Mouse (Mus musculus): ENCODE measurements around the gene Mgat4b. TPM values are rescaled to one million over a fixed set of nuclear protein-coding genes. Genes with fewer than 3 reads are reported as not detected.

Gene Mgat4b
- polyA plus RNA-seq, 1 experiment, result 20.8 TPM

DNA sequence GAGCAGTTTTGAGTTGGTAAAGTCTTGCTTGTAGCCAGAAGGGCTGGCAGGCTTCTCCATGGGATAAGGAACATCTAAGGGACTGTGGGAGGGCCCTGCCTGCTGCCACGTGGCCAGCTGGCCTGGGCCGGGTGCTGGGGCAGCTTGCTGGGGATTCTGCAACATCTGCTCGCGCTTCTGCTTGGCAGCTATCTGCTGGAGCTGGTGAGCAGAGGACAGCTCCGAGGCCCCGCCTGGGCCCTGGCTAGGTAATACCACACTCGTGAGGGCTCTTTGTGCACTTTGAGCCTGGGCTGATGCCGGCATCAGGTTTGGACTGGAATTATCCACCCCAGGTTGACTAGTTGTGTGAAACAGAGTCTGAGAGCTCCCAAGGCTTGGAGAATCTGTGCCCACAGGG, 55.2 kb downstream of the Mgat4b start:
- Histone ChIP-seq H3K4me1 (ENCODE audit: control insufficient read depth, insufficient read depth, low read length) (no peaks in the 10 kb centered on the region; the same call in 1 of the 2 replicates), H3K36me3 (ENCODE audit: control insufficient read depth, insufficient read depth, low read length) (peaks cover 2% of the 10 kb centered on the region; the same call in 1 of the 2 replicates), H3K4me3 (ENCODE audit: control insufficient read depth, low read depth, low read length) (no peak overlapping the region), H3K27ac (ENCODE audit: control insufficient read depth, insufficient read depth, low read depth, low read length) (no peak overlapping the region), H3K27me3 (ENCODE audit: control insufficient read depth, insufficient read depth, low read length) (no peaks in the 10 kb centered on the region)
- TF ChIP-seq CTCF (IDR thresholded peaks at IDR 0.05; ENCODE audit: control insufficient read depth, insufficient read depth, insufficient replicate concordance, low read depth, low read length), result no peak
- TF ChIP-seq POLR2A (IDR thresholded peaks at IDR 0.05; ENCODE audit: control insufficient read depth, low read depth, low read length), result no peak

DNA sequence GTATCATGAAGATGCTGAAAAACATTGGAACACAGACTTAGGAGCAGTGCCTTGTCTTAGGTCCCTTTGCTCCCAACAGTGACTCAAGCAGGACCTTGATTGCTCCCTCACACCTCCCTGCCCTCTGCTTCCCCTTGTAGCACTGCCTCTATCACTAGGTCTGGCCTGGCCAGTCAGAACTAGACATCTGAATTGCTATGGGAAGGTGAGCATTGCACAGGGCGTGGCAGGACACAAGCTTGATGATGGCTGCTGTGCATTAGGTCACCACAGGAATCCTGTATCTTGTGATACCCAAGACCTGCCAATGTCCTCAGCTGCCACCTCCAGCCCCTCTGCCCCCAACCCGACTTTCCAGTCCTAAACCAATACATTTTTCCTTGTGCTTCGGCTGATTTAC, 56.3 kb downstream of the Mgat4b start:
- Histone ChIP-seq H3K27ac (ENCODE audit: control insufficient read depth, insufficient read depth, low read depth, low read length) (no peak overlapping the region), H3K36me3 (ENCODE audit: control insufficient read depth, insufficient read depth, low read length) (no peaks in the 10 kb centered on the region; the same call in 1 of the 2 replicates), H3K4me1 (ENCODE audit: control insufficient read depth, insufficient read depth, low read length) (no peaks in the 10 kb centered on the region; the same call in 1 of the 2 replicates), H3K27me3 (ENCODE audit: control insufficient read depth, insufficient read depth, low read length) (no peaks in the 10 kb centered on the region), H3K4me3 (ENCODE audit: control insufficient read depth, low read depth, low read length) (no peak overlapping the region)
- TF ChIP-seq CTCF (IDR thresholded peaks at IDR 0.05; ENCODE audit: control insufficient read depth, insufficient read depth, insufficient replicate concordance, low read depth, low read length), result no peak
- TF ChIP-seq POLR2A (IDR thresholded peaks at IDR 0.05; ENCODE audit: control insufficient read depth, low read depth, low read length), result no peak

DNA sequence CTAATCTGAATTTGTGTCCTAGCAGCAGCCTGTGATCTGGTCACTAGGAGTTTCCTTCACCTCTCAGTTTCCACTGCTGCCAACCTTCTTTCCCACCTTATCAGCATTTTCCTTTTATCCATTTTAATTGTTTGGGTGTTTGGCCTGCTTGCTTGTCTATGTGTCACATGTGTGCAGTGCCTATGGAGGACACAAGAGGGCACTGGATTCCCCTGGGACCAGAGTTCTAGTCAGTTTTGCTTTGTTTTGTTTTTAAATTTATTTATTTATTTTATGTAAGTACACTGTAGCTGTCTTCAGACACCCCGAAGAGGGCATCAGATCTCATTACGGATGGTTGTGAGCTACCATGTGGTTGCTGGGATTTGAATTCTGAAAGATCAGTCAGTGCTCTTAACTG, 58.5 kb downstream of the Mgat4b start:
- TF ChIP-seq POLR2A (IDR thresholded peaks at IDR 0.05; ENCODE audit: control insufficient read depth, low read depth, low read length) (no peak), CTCF (IDR thresholded peaks at IDR 0.05; ENCODE audit: control insufficient read depth, insufficient read depth, insufficient replicate concordance, low read depth, low read length) (no peak)
- H3K27ac ChIP-seq (ENCODE audit: control insufficient read depth, insufficient read depth, low read depth, low read length), result no peak overlapping the region
- no peak overlapping the region for H3K4me3 ChIP-seq (ENCODE audit: control insufficient read depth, low read depth, low read length)
- no peaks in the 10 kb centered on the region for H3K36me3 ChIP-seq (ENCODE audit: control insufficient read depth, insufficient read depth, low read length)
- H3K4me1 ChIP-seq (ENCODE audit: control insufficient read depth, insufficient read depth, low read length), result no peaks in the 10 kb centered on the region; the same call in 1 of the 2 replicates
- H3K27me3 ChIP-seq (ENCODE audit: control insufficient read depth, insufficient read depth, low read length), result no peaks in the 10 kb centered on the region

DNA sequence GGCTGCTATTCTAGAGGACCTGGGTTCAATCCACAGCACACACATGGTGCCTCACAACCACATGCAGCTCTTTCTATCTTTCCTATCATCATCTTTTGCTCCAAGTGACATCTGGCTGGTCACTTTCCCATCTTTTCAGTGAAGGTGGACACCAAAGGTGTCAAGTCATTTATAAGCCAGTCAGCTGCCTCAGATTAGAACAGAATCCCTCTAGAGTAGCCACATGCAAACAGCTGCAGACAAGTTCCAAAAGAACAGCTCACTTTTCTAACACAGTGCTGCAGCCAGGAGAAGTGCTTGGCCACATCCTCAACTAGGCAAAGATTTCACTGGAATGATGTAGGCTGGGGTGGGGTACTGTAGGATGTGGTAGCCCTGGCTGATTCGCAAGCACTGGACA, 59.2 kb downstream of the Mgat4b start:
- H3K27ac ChIP-seq (ENCODE audit: control insufficient read depth, insufficient read depth, low read depth, low read length), result no peak overlapping the region
- no peak for TF ChIP-seq CTCF (IDR thresholded peaks at IDR 0.05; ENCODE audit: control insufficient read depth, insufficient read depth, insufficient replicate concordance, low read depth, low read length)
- TF ChIP-seq POLR2A (IDR thresholded peaks at IDR 0.05; ENCODE audit: control insufficient read depth, low read depth, low read length), result no peak
- H3K4me1 ChIP-seq (ENCODE audit: control insufficient read depth, insufficient read depth, low read length), result no peaks in the 10 kb centered on the region; the same call in 1 of the 2 replicates
- no peaks in the 10 kb centered on the region for H3K36me3 ChIP-seq (ENCODE audit: control insufficient read depth, insufficient read depth, low read length)
- H3K27me3 ChIP-seq (ENCODE audit: control insufficient read depth, insufficient read depth, low read length), result no peaks in the 10 kb centered on the region
- H3K4me3 ChIP-seq (ENCODE audit: control insufficient read depth, low read depth, low read length), result no peak overlapping the region

DNA sequence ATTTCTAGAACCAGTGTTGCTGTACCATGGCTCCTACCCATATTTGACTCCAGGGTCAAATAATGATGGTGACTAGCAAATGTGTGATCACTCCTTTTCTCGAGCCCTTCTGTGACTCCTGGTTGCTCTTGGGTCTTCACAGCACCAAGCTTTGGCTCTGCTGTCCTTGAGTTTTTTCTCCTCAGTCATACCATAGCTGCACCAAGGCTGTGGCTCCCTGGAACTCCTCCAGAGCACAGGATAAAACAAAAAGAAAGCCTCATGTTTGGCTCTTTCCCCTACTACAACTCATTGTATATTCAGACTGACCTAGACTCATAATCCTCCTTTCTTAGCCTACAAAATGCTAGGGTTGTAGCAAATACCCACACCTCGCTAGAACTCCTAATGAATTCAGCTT, 62.1 kb downstream of the Mgat4b start:
- H3K27ac ChIP-seq (ENCODE audit: control insufficient read depth, insufficient read depth, low read depth, low read length), result no peak overlapping the region
- no peak for TF ChIP-seq CTCF (IDR thresholded peaks at IDR 0.05; ENCODE audit: control insufficient read depth, insufficient read depth, insufficient replicate concordance, low read depth, low read length)
- TF ChIP-seq POLR2A (IDR thresholded peaks at IDR 0.05; ENCODE audit: control insufficient read depth, low read depth, low read length), result no peak
- H3K4me1 ChIP-seq (ENCODE audit: control insufficient read depth, insufficient read depth, low read length), result no peaks in the 10 kb centered on the region; the same call in 1 of the 2 replicates
- no peaks in the 10 kb centered on the region for H3K27me3 ChIP-seq (ENCODE audit: control insufficient read depth, insufficient read depth, low read length)
- H3K4me3 ChIP-seq (ENCODE audit: control insufficient read depth, low read depth, low read length), result no peak overlapping the region
- H3K36me3 ChIP-seq (ENCODE audit: control insufficient read depth, insufficient read depth, low read length), result no peaks in the 10 kb centered on the region

DNA sequence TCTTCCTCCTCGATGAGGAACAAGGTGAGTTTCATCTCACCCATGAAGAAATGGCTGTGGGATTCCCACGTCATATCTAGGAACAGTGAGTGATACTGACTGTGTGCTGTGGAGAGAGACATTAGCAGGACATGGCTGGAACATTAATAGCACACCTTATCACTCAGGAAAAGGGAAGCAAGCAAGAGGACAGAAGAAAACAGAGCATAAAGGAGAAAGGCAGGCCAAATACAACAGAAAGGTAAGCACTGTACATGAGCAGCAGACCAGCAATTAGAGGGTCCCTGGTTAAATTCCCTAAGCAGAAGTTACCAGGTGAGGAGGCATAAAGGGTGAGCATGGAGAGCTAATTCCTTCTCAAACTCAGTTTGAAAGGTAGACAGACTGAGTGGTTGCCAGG, 64.4 kb downstream of the Mgat4b start:
- H3K36me3 ChIP-seq (ENCODE audit: control insufficient read depth, insufficient read depth, low read length), result no peaks in the 10 kb centered on the region
- no peak overlapping the region for H3K4me3 ChIP-seq (ENCODE audit: control insufficient read depth, low read depth, low read length)
- no peak for TF ChIP-seq POLR2A (IDR thresholded peaks at IDR 0.05; ENCODE audit: control insufficient read depth, low read depth, low read length)
- TF ChIP-seq CTCF (IDR thresholded peaks at IDR 0.05; ENCODE audit: control insufficient read depth, insufficient read depth, insufficient replicate concordance, low read depth, low read length), result no peak
- no peaks in the 10 kb centered on the region for H3K27me3 ChIP-seq (ENCODE audit: control insufficient read depth, insufficient read depth, low read length)
- no peak overlapping the region for H3K27ac ChIP-seq (ENCODE audit: control insufficient read depth, insufficient read depth, low read depth, low read length)
- H3K4me1 ChIP-seq (ENCODE audit: control insufficient read depth, insufficient read depth, low read length), result no peaks in the 10 kb centered on the region; the same call in 1 of the 2 replicates

DNA sequence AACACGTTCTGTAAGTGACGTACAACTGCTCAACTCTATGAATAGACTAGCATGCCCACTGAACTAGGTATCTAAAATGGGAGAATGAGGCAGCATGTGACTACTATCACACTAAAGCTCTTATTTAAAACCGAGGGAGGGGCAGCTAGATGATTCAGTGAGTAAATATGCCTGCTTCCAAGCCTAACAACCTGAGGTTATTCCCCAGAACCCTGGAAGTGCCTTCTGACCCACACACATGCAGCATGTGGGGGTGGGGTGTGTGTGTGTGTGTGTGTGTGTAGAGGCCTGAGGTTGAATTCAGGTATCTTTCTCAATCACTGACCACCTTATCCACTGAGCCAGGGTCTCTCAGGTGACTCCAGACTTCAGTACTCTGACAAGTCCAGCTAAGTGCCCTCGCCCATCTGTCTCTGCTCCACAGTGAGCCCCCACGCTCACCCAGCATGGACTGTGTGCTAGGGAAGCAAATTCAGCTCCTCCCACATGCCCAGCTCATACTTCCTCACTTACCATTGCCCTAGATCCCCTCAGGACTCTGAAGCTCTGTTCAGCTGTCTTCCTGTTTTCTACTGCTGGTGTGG, 65.0 kb downstream of the Mgat4b start:
- Histone ChIP-seq H3K36me3 (ENCODE audit: control insufficient read depth, insufficient read depth, low read length) (no peaks in the 10 kb centered on the region), H3K4me3 (ENCODE audit: control insufficient read depth, low read depth, low read length) (no peak overlapping the region), H3K4me1 (ENCODE audit: control insufficient read depth, insufficient read depth, low read length) (no peaks in the 10 kb centered on the region), H3K27me3 (ENCODE audit: control insufficient read depth, insufficient read depth, low read length) (no peaks in the 10 kb centered on the region), H3K27ac (ENCODE audit: control insufficient read depth, insufficient read depth, low read depth, low read length) (no peak overlapping the region)
- no peak for TF ChIP-seq CTCF (IDR thresholded peaks at IDR 0.05; ENCODE audit: control insufficient read depth, insufficient read depth, insufficient replicate concordance, low read depth, low read length)
- no peak for TF ChIP-seq POLR2A (IDR thresholded peaks at IDR 0.05; ENCODE audit: control insufficient read depth, low read depth, low read length)

All from testis, adult 2 months (tissue).